Mouse (Mus musculus): Measurements from ENCODE around the gene Abtb2. TPM values are rescaled to one million over a fixed set of nuclear protein-coding genes. Genes with fewer than 3 reads are reported as not detected.

The Abtb2 gene
- total and polyA plus RNA-seq, 3 experiments, result 0.12 to 0.13 TPM; not detected in 1

DNA sequence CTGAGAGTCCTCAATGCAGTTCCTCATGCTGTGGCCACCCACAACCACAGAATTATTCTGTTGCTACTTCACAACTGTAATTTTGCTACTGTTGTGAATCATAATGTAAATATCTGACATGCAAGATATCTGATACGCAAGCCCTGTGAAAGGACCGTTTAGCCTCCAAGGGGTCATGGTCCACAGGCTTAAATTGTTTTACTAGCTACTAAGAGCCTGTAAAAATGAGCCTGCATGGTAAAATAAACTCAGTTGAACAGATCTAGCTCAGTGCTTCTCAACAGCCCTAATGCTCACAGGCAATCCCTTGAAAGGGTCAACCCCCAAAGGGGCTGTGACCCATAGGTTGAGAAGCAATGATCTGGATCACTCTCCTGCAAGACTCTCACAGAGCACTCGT lies 183.0 kb downstream of the Abtb2 start:
- no peak overlapping the region for H3K9ac ChIP-seq (ENCODE audit: control insufficient read depth, low read depth, low read length, poor library complexity, severe bottlenecking)
- no peaks in the 10 kb centered on the region for H3K9me3 ChIP-seq (replicated peaks; ENCODE audit: insufficient read depth, low read length)
- no peak for DNase-seq (ENCODE audit: low read depth, low spot score)
- H3K27ac ChIP-seq (ENCODE audit: control insufficient read depth, low read depth, low read length), result no peak overlapping the region
- H3K79me2 ChIP-seq (ENCODE audit: control insufficient read depth, insufficient read depth, low read length, poor library complexity), result no peaks in the 10 kb centered on the region
- no peak overlapping the region for H3K4me3 ChIP-seq (ENCODE audit: control insufficient read depth in 1 of 2, insufficient read depth in 1 of 2, low read depth in 2 of 2, low read length in 2 of 2)
- H3K4me1 ChIP-seq (ENCODE audit: control insufficient read depth in 1 of 2, insufficient read depth in 2 of 2, low read length in 2 of 2), result no peaks in the 10 kb centered on the region; a peak in 2 of 4 replicates
- H3K36me3 ChIP-seq (ENCODE audit: control insufficient read depth in 1 of 2, insufficient read depth in 2 of 2, low read length in 2 of 2), result peaks cover 4 to 20% of the 10 kb centered on the region in 2 experiments; a peak in 3 of 4 replicates
- TF ChIP-seq SIN3A (IDR thresholded peaks at IDR 0.05; ENCODE audit: low read length), result no peak
- no peak for TF ChIP-seq USF2 (IDR thresholded peaks at IDR 0.05; ENCODE audit: borderline replicate concordance in 1 of 2, insufficient read depth in 1 of 2, low read depth in 1 of 2, low read length in 2 of 2)
- no peak for TF ChIP-seq GATA1 (IDR thresholded peaks at IDR 0.05; ENCODE audit: low read depth, low read length)
- TF ChIP-seq POLR2AphosphoS5 (IDR thresholded peaks at IDR 0.05; ENCODE audit: borderline replicate concordance, low read depth, low read length), result no peak
- TF ChIP-seq ZKSCAN1 (IDR thresholded peaks at IDR 0.05; ENCODE audit: low read depth, low read length), result no peak
- no peaks in the 10 kb centered on the region for H3K27me3 ChIP-seq (ENCODE audit: control insufficient read depth in 1 of 2, insufficient read depth in 2 of 2, low read length in 2 of 2)

- Histone ChIP-seq H3K36me3 (ENCODE audit: control insufficient read depth in 1 of 2, insufficient read depth in 2 of 2, low read length in 2 of 2) (peaks cover 4 to 22% of the 10 kb centered on the region in 2 experiments; a peak in 3 of 4 replicates), H3K9me3 (replicated peaks; ENCODE audit: insufficient read depth, low read length) (no peaks in the 10 kb centered on the region)
- DNase-seq (ENCODE audit: low read depth, low spot score), result no peak
Measured at GRCm38 (mm10) chr2:103751771-103752170, 185.7 kb downstream of the Abtb2 start.

GRCm38 (mm10) chr2:103754614-103755013 lies 188.5 kb downstream of the Abtb2 start:
- Histone ChIP-seq H3K4me1 (ENCODE audit: control insufficient read depth in 1 of 2, insufficient read depth in 2 of 2, low read length in 2 of 2) (peaks cover 2 to 4% of the 10 kb centered on the region in 2 experiments; a peak in 1 of 4 replicates), H3K79me2 (ENCODE audit: control insufficient read depth, insufficient read depth, low read length, poor library complexity) (peaks cover 18% of the 10 kb centered on the region), H3K36me3 (ENCODE audit: control insufficient read depth in 1 of 2, insufficient read depth in 2 of 2, low read length in 2 of 2) (peaks cover 7 to 17% of the 10 kb centered on the region in 2 experiments), H3K27ac (ENCODE audit: control insufficient read depth, low read depth, low read length) (no peak overlapping the region), H3K9ac (ENCODE audit: control insufficient read depth, low read depth, low read length, poor library complexity, severe bottlenecking) (no peak overlapping the region), H3K27me3 (ENCODE audit: control insufficient read depth in 1 of 2, insufficient read depth in 2 of 2, low read length in 2 of 2) (no peaks in the 10 kb centered on the region), H3K4me3 (ENCODE audit: control insufficient read depth in 1 of 2, insufficient read depth in 1 of 2, low read depth in 2 of 2, low read length in 2 of 2) (no peak overlapping the region), H3K9me3 (replicated peaks; ENCODE audit: insufficient read depth, low read length) (no peaks in the 10 kb centered on the region)
- TF ChIP-seq UBTF (IDR thresholded peaks at IDR 0.05; ENCODE audit: borderline replicate concordance, insufficient read depth, low read depth, low read length) (no peak), HCFC1 (IDR thresholded peaks at IDR 0.05; ENCODE audit: low read depth, low read length) (no peak)
- no peak for DNase-seq (ENCODE audit: low read depth, low spot score)

More at GRCm38 (mm10) chr2:103751771-103752170, 185.7 kb downstream of the Abtb2 start:
- Histone ChIP-seq H3K27me3 (ENCODE audit: control insufficient read depth in 1 of 2, insufficient read depth in 2 of 2, low read length in 2 of 2) (no peaks in the 10 kb centered on the region), H3K27ac (ENCODE audit: control insufficient read depth, low read depth, low read length) (no peak overlapping the region), H3K9ac (ENCODE audit: control insufficient read depth, low read depth, low read length, poor library complexity, severe bottlenecking) (no peak overlapping the region), H3K4me1 (ENCODE audit: control insufficient read depth in 1 of 2, insufficient read depth in 2 of 2, low read length in 2 of 2) (no peaks in the 10 kb centered on the region; a peak in 1 of 4 replicates), H3K79me2 (ENCODE audit: control insufficient read depth, insufficient read depth, low read length, poor library complexity) (no peaks in the 10 kb centered on the region), H3K4me3 (ENCODE audit: control insufficient read depth in 1 of 2, insufficient read depth in 1 of 2, low read depth in 2 of 2, low read length in 2 of 2) (no peak overlapping the region)
- TF ChIP-seq MYB (IDR thresholded peaks at IDR 0.05; ENCODE audit: low read depth, low read length) (no peak), MYC (IDR thresholded peaks at IDR 0.05; ENCODE audit: low read depth, low read length) (no peak), MEF2A (IDR thresholded peaks at IDR 0.05; ENCODE audit: extremely low read depth, insufficient replicate concordance, low read depth, low read length, poor library complexity, severe bottlenecking) (no peak), SIN3A (IDR thresholded peaks at IDR 0.05; ENCODE audit: low read length) (no peak), ZC3H11A (IDR thresholded peaks at IDR 0.05; ENCODE audit: low read depth, low read length) (no peak), MAFK (IDR thresholded peaks at IDR 0.05; ENCODE audit: borderline replicate concordance, low read depth, low read length) (no peak), CTCF (IDR thresholded peaks at IDR 0.05 in 2 of 3, conservative IDR thresholded peaks at IDR 0.05 in 1 of 3; ENCODE audit: control insufficient read depth in 1 of 3, insufficient read depth in 1 of 3, low read depth in 2 of 3, low read length in 3 of 3, poor library complexity in 1 of 3, severe bottlenecking in 1 of 3) (no peak), CHD1 (IDR thresholded peaks at IDR 0.05; ENCODE audit: low read depth, low read length) (no peak)

Measured in MEL (cell line).